Mouse (Mus musculus): ENCODE data around the gene Mael. TPM values are rescaled to one million over a fixed set of nuclear protein-coding genes. Genes with fewer than 3 reads are reported as not detected.

Gene Mael
- total RNA-seq (2023) = not detected

GRCm38 (mm10) chr1:166238315-166238969, at the start of gene Mael:
TSS of gene Mael (minus strand) at chr1:166238747.

GRCm38 (mm10) chr1:166253898-166254894, 15.6 kb upstream of the Mael start, which contains the start of gene Ildr2:
TSS of gene Ildr2 (plus strand) at chr1:166254139.

Other genes with a start within 250 kb of the Mael start
- 43.5 TPM for gene Pou2f1, start 236.1 kb downstream of the Mael start, total RNA-seq (2023)
- gene Dusp27, start 110.8 kb downstream of the Mael start, total RNA-seq (2023) = not detected
- not detected for gene Gpa33, start 108.5 kb downstream of the Mael start, total RNA-seq (2023)
- 1.0 TPM for gene Ildr2, start 15.4 kb upstream of the Mael start, total RNA-seq (2023)
- gene Tada1, start 140.3 kb upstream of the Mael start, total RNA-seq (2023) = 28.6 TPM
- gene Pogk, start 171.1 kb upstream of the Mael start, total RNA-seq (2023) = 13.5 TPM

Measured in CD4-positive naive resting alpha-beta T cell, adult 57 days (primary cell).